Mouse (Mus musculus): ENCODE measurements around the gene AI464131.

GRCm38 (mm10) chr4:41504325-41504724 lies 1.4 kb upstream of the AI464131 start:
- no peak for TF ChIP-seq CTCF (IDR thresholded peaks at IDR 0.05; ENCODE audit: extremely low read depth, insufficient read depth, low read length)
- no peak for TF ChIP-seq POLR2A (IDR thresholded peaks at IDR 0.05; ENCODE audit: extremely low read depth, insufficient read depth, low read length)

Data from cortical plate, adult 2 months (tissue).